27 mouse cellular contexts compared by ENCODE assay signal in genomic region chr1:193562242-193562641, GRCm38 (mm10).
DNase-seq lines count a peak whose midpoint lies in the region; ATAC-seq lines count a peak whose summit lies in the region.
"Had no signal": no experiment of that assay in that cellular context is flagged by ENCODE, and none has a peak within 500 bp of the region (broad histone marks: within the 10 kb centered on the region; RNA-seq: fewer than 3 reads in every experiment).

No protein-coding gene starts in this region.

- no peak overlapping the region for H3K9ac ChIP-seq in embryonic facial prominence, embryonic 14.5 days (ENCODE audit: low read depth, low read length)
- no peak overlapping the region for H3K9ac ChIP-seq in embryonic facial prominence, embryonic 15.5 days
- no peak overlapping the region for H3K9ac ChIP-seq in stomach, embryonic 15.5 days
- H3K9ac ChIP-seq: forebrain, embryonic 13.5 days; heart, embryonic 13.5 days; hindbrain, embryonic 14.5 days had no signal

- H3K36me3 ChIP-seq in embryonic facial prominence, embryonic 14.5 days (ENCODE audit: control insufficient read depth, insufficient read depth, low read length) = no peaks in the 10 kb centered on the region
- no peaks in the 10 kb centered on the region for H3K36me3 ChIP-seq in embryonic facial prominence, embryonic 15.5 days
- H3K36me3 ChIP-seq in stomach, embryonic 15.5 days = no peaks in the 10 kb centered on the region
- H3K36me3 ChIP-seq: forebrain, embryonic 10.5 days; heart, embryonic 10.5 days; heart, embryonic 13.5 days had no signal

- H3K4me1 ChIP-seq in embryonic facial prominence, embryonic 14.5 days (ENCODE audit: control insufficient read depth, insufficient read depth, low read length) = peaks cover 3% of the 10 kb centered on the region; the same call in 1 of the 2 replicates
- H3K4me1 ChIP-seq in embryonic facial prominence, embryonic 15.5 days = peaks cover 20% of the 10 kb centered on the region; the same call in 1 of the 2 replicates
- no peaks in the 10 kb centered on the region for H3K4me1 ChIP-seq in stomach, embryonic 15.5 days

- no peaks in the 10 kb centered on the region for H3K9me3 ChIP-seq in embryonic facial prominence, embryonic 14.5 days (ENCODE audit: control insufficient read depth, low read length)
- no peaks in the 10 kb centered on the region for H3K9me3 ChIP-seq in embryonic facial prominence, embryonic 15.5 days (replicated peaks)
- H3K9me3 ChIP-seq in stomach, embryonic 15.5 days = no peaks in the 10 kb centered on the region
- H3K9me3 ChIP-seq: forebrain, embryonic 10.5 days; forebrain, embryonic 13.5 days; heart, embryonic 10.5 days; heart, embryonic 13.5 days had no signal

- no peak for ATAC-seq in embryonic facial prominence, embryonic 14.5 days (ENCODE audit: low read depth)
- no peak for ATAC-seq in embryonic facial prominence, embryonic 15.5 days (ENCODE audit: insufficient number of reproducible peaks, low FRiP score, low TSS enrichment, low read depth)
- no peak for ATAC-seq in stomach, embryonic 15.5 days (ENCODE audit: insufficient read depth, low FRiP score, low read depth)
- ATAC-seq in inflammation-experienced regulatory T-cells, adult 6 months = no peak
- ATAC-seq: activated CD4-positive, CD25-positive, alpha-beta regulatory T cell, adult 4 months; CD4-positive, CD25-positive, alpha-beta regulatory T cell, adult 4 months; forebrain, embryonic 13.5 days; forebrain, embryonic 16.5 days; hindbrain, postnatal 0 days; intestine, postnatal 0 days had no signal

- 71% methylated on average over 2 of the region's 2 CpGs for WGBS in embryonic facial prominence, embryonic 14.5 days
- 73% methylated on average over 2 of the region's 2 CpGs for WGBS in embryonic facial prominence, embryonic 15.5 days
- WGBS in stomach, embryonic 15.5 days = 82% methylated on average over 2 of the region's 2 CpGs

- no peak overlapping the region for H3K4me3 ChIP-seq in embryonic facial prominence, embryonic 14.5 days (ENCODE audit: low read depth, low read length)
- H3K4me3 ChIP-seq in embryonic facial prominence, embryonic 15.5 days (replicated peaks) = no peak overlapping the region
- no peak overlapping the region for H3K4me3 ChIP-seq in stomach, embryonic 15.5 days (replicated peaks)
- H3K4me3 ChIP-seq: erythroblast, embryonic 14.5 days; forebrain, embryonic 10.5 days; forebrain, embryonic 13.5 days; heart, adult 2 months; heart, embryonic 10.5 days; heart, embryonic 13.5 days had no signal

- H3K27me3 ChIP-seq in embryonic facial prominence, embryonic 14.5 days (replicated peaks; ENCODE audit: control insufficient read depth, insufficient read depth, low read length) = no peaks in the 10 kb centered on the region
- no peaks in the 10 kb centered on the region for H3K27me3 ChIP-seq in embryonic facial prominence, embryonic 15.5 days
- H3K27me3 ChIP-seq in stomach, embryonic 15.5 days (replicated peaks) = no peaks in the 10 kb centered on the region

- no peak overlapping the region for H3K4me2 ChIP-seq in embryonic facial prominence, embryonic 14.5 days (ENCODE audit: low read depth, low read length)
- no peak overlapping the region for H3K4me2 ChIP-seq in embryonic facial prominence, embryonic 15.5 days (replicated peaks)
- H3K4me2 ChIP-seq in stomach, embryonic 15.5 days = no peak overlapping the region
- H3K4me2 ChIP-seq: forebrain, embryonic 13.5 days; heart, embryonic 13.5 days; hindbrain, embryonic 14.5 days had no signal

- no peak overlapping the region for H3K27ac ChIP-seq in embryonic facial prominence, embryonic 14.5 days (replicated peaks; ENCODE audit: low read depth, low read length)
- H3K27ac ChIP-seq in embryonic facial prominence, embryonic 15.5 days (replicated peaks) = peak overlapping the region; percentile 60; the same call in 1 of the 2 replicates
- H3K27ac ChIP-seq in stomach, embryonic 15.5 days = peak overlapping the region; percentile 45; the same call in 1 of the 2 replicates
- H3K27ac ChIP-seq: forebrain, embryonic 10.5 days; forebrain, embryonic 13.5 days; heart, adult 2 months; heart, embryonic 10.5 days; heart, embryonic 13.5 days; hindbrain, embryonic 14.5 days; hindbrain, postnatal 0 days had no signal

- peak; percentile 56 for DNase-seq in embryonic facial prominence, embryonic 14.5 days (ENCODE audit: low spot score)
- no peak for DNase-seq in adrenal gland, adult 2 months
- no peak for DNase-seq in layer of hippocampus, postnatal 36 days
- DNase-seq: adrenal gland, postnatal 10 days; cerebellum, adult 11 months; cerebellum, adult 2 months; cerebellum, adult 9-11 months; cerebellum, postnatal 25 days; gastrocnemius, postnatal 10 days; gastrocnemius, postnatal 36 days; heart, adult 2 months; heart, postnatal 14 days; heart, postnatal 4 days had no signal
